Mouse (Mus musculus): Measurements from ENCODE around the gene Vill. TPM values are rescaled to one million over a fixed set of nuclear protein-coding genes. Genes with fewer than 3 reads are reported as not detected.

The Vill gene
- total and polyA plus RNA-seq, 2 experiments from 2014 or later = 3.3 to 5.9 TPM

DNA sequence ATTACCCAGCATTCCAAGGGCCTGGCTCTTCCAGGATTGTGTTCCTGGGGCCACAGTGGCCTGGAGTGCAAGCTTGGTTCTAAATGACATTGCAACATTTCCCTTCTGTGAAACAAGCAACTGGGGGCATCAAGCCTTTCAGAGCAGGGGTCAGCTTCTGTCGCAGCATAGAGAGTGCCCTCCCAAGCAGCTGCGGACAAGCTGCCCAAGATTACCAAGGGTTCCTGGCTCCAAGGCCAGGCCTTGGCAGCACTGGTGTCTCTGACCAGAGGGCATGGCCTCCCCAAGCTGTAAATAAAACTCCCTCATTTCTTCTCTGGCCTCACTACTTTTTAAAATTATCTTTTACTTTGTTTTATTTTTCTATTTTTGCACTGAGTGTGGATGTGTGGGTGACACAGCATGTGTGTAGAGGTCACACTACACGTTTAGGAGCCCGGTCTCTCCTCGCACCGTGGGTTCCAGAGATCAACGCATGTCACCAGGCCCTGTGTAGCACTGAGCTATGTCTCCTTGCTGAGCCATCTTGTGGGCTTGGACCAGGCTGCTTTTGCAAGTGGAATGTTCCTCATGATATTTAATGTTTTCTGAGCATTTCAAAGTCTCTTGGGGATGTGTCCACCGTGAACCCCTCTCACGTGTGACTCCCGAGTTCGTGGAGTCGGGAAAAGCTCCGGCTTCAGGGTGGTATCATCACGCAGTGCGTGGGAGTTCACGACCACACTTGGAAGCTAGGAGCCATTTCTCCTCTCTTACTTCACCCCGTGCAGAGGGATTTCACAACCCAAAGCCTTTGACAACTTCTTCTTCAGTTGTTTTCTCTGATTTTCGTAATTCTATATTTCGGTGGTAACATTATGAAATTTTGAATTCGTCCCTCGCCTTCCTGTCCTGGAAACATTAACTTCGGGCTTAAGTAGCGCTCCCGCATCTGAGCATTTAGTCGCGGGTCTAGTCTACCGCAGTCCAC, 24.1 kb upstream of the Vill start:
- ATAC-seq = no peak
- Histone ChIP-seq H3K4me1 (ENCODE audit: insufficient read depth, low read length) (no peaks in the 10 kb centered on the region), H3K27me3 (ENCODE audit: insufficient read depth, low read length) (no peaks in the 10 kb centered on the region), H3K4me2 (ENCODE audit: low read depth, low read length) (no peak overlapping the region), H3K9me3 (ENCODE audit: low read length) (no peaks in the 10 kb centered on the region), H3K36me3 (ENCODE audit: insufficient read depth, low read length) (0 out of 2 replicates have a peak, but pooled peaks cover 3% of the 10 kb centered on the region), H3K9ac (replicated peaks; ENCODE audit: low read length) (no peak overlapping the region), H3K27ac (no peak overlapping the region), H3K4me3 (ENCODE audit: low read length) (no peak overlapping the region)
- no peak for DNase-seq (ENCODE audit: low spot score)
- WGBS = 97% methylated on average over 27 of the region's 27 CpGs
- TF ChIP-seq CTCF (IDR thresholded peaks at IDR 0.05; ENCODE audit: low read depth) = no peak

DNA sequence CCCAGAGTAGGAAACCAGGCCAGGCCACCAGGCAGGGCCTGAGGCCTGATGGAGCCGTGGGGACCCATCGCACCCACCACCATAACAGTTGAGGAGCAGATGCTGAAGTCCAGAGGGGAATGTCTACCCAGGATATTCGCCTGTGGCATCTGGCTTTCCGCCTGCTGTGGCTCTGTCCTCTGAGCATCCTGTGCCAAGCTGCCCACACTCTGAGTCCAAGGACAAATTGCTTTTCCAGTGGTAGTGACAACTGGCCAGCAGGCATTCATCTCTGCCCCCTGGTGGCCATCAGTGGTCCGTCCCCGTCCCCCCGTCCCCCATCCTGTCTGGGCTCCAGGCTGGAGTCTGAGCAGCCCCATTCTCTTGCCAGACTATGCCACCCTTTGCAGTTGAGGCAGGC, 23.0 kb upstream of the Vill start:
- Histone ChIP-seq H3K4me2 (ENCODE audit: low read depth, low read length) (no peak overlapping the region), H3K36me3 (ENCODE audit: insufficient read depth, low read length) (0 out of 2 replicates have a peak, but pooled peaks cover 3% of the 10 kb centered on the region), H3K9me3 (ENCODE audit: low read length) (no peaks in the 10 kb centered on the region), H3K4me1 (ENCODE audit: insufficient read depth, low read length) (peaks cover 3% of the 10 kb centered on the region; the same call in 1 of the 2 replicates), H3K27me3 (ENCODE audit: insufficient read depth, low read length) (no peaks in the 10 kb centered on the region), H3K9ac (replicated peaks; ENCODE audit: low read length) (no peak overlapping the region), H3K4me3 (ENCODE audit: low read length) (no peak overlapping the region), H3K27ac (no peak overlapping the region)
- DNase-seq (ENCODE audit: low spot score) (peak; percentile 71), ATAC-seq (peak; percentile 69)
- 51% methylated on average over 7 of the region's 7 CpGs for WGBS
- TF ChIP-seq CTCF (IDR thresholded peaks at IDR 0.05; ENCODE audit: low read depth) = peak; percentile 88

DNA sequence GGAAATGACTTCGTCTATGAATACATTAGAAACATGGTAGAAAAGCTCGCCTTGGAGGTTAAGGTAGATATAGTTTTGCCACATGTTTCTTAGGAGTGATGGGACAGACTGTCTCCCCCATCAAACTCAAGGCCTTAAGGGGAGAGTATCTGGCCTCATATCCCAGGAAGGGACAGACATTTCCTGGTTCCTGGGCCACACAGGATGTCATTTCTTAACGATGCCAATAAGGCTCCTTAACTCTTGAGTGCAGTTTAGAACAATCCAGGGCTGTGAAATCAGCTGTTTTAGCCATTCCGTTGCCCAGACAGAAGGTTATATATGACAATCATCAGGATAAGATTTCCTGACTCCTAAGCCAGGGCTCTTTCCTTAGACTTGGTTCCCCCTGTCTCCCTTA, 21.5 kb upstream of the Vill start:
- ATAC-seq = no peak
- Histone ChIP-seq H3K27ac (no peak overlapping the region), H3K4me3 (ENCODE audit: low read length) (no peak overlapping the region), H3K36me3 (ENCODE audit: insufficient read depth, low read length) (0 out of 2 replicates have a peak, but pooled peaks cover 3% of the 10 kb centered on the region), H3K9me3 (ENCODE audit: low read length) (no peaks in the 10 kb centered on the region), H3K4me2 (ENCODE audit: low read depth, low read length) (no peak overlapping the region), H3K9ac (replicated peaks; ENCODE audit: low read length) (no peak overlapping the region), H3K27me3 (ENCODE audit: insufficient read depth, low read length) (no peaks in the 10 kb centered on the region), H3K4me1 (ENCODE audit: insufficient read depth, low read length) (peaks cover 3% of the 10 kb centered on the region; the same call in 1 of the 2 replicates)
- DNase-seq (ENCODE audit: low spot score) = no peak
- no peak for TF ChIP-seq CTCF (IDR thresholded peaks at IDR 0.05; ENCODE audit: low read depth)
- 92% methylated on average over 4 of the region's 4 CpGs for WGBS

GRCm38 (mm10) chr9:119031772-119032171, 20.8 kb upstream of the Vill start:
- no peak for DNase-seq (ENCODE audit: low spot score)
- 78% methylated on average over 14 of the region's 14 CpGs for WGBS
- Histone ChIP-seq H3K27me3 (ENCODE audit: insufficient read depth, low read length) (no peaks in the 10 kb centered on the region), H3K9me3 (ENCODE audit: low read length) (no peaks in the 10 kb centered on the region), H3K4me2 (ENCODE audit: low read depth, low read length) (no peak overlapping the region), H3K36me3 (ENCODE audit: insufficient read depth, low read length) (0 out of 2 replicates have a peak, but pooled peaks cover 3% of the 10 kb centered on the region), H3K4me1 (ENCODE audit: insufficient read depth, low read length) (peaks cover 3% of the 10 kb centered on the region; the same call in 1 of the 2 replicates), H3K4me3 (ENCODE audit: low read length) (no peak overlapping the region), H3K9ac (replicated peaks; ENCODE audit: low read length) (no peak overlapping the region), H3K27ac (peak overlapping the region; percentile 23; the same call in 1 of the 2 replicates)
- no peak for TF ChIP-seq CTCF (IDR thresholded peaks at IDR 0.05; ENCODE audit: low read depth)
- ATAC-seq = no peak

- WGBS = 41% methylated on average over 9 of the region's 9 CpGs
- no peak overlapping the region for H3K9ac ChIP-seq (replicated peaks; ENCODE audit: low read length)
- H3K9me3 ChIP-seq (ENCODE audit: low read length) = no peaks in the 10 kb centered on the region
- TF ChIP-seq CTCF (IDR thresholded peaks at IDR 0.05; ENCODE audit: low read depth) = no peak
- no peak overlapping the region for H3K4me2 ChIP-seq (ENCODE audit: low read depth, low read length)
- no peaks in the 10 kb centered on the region for H3K27me3 ChIP-seq (ENCODE audit: insufficient read depth, low read length)
- H3K4me1 ChIP-seq (ENCODE audit: insufficient read depth, low read length) = peaks cover 3% of the 10 kb centered on the region; the same call in 1 of the 2 replicates
- DNase-seq (ENCODE audit: low spot score) = no peak
- no peak for ATAC-seq
- 0 out of 2 replicates have a peak, but pooled peaks cover 3% of the 10 kb centered on the region for H3K36me3 ChIP-seq (ENCODE audit: insufficient read depth, low read length)
- peak overlapping the region; percentile 54; the same call in 1 of the 2 replicates for H3K27ac ChIP-seq
- H3K4me3 ChIP-seq (ENCODE audit: low read length) = no peak overlapping the region
Measured at GRCm38 (mm10) chr9:119032538-119032937, 20.0 kb upstream of the Vill start.

DNA sequence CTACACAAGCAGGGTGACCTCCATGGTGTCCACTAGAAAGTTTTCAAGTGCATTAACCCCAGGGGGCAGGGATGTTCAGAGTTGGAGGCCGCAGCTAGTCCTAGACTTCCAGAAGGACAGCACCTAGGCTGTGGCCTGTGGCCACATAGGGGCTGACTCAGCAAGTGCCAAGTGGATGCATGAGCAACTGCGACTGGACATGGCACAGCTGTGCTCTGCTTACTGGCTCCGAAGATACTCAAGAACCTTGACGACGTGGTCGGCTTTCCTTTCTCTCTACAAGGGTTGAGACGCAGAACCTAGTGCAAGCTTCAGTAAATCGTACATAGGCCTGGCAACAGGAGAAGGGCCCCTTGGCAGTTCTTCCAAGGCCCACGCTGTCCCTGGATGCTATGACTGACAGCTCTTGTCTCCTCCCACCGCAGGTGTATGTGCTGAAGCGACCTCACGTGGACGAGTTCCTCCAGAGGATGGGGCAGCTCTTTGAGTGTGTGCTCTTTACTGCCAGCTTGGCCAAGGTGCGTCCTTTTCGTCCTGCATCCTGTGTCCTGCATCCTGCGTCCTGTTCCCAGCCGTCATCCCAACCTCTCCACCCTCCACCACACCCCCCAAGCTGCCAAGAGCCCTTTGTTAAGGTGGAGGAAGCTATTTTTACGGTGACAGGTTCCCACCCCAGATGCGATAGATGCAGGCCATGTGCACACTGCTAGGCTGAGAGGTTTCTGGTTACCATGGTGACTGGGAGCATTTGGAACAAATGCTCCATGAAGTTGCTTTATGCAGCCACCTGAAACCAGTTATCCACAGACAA, 19.3 kb upstream of the Vill start:
- Histone ChIP-seq H3K4me3 (ENCODE audit: low read length) (no peak overlapping the region), H3K27me3 (ENCODE audit: insufficient read depth, low read length) (no peaks in the 10 kb centered on the region), H3K9ac (replicated peaks; ENCODE audit: low read length) (no peak overlapping the region), H3K36me3 (ENCODE audit: insufficient read depth, low read length) (0 out of 2 replicates have a peak, but pooled peaks cover 3% of the 10 kb centered on the region), H3K4me1 (ENCODE audit: insufficient read depth, low read length) (peaks cover 3% of the 10 kb centered on the region; the same call in 1 of the 2 replicates), H3K27ac (peak overlapping the region; percentile 54), H3K4me2 (ENCODE audit: low read depth, low read length) (no peak overlapping the region), H3K9me3 (ENCODE audit: low read length) (no peaks in the 10 kb centered on the region)
- DNase-seq (ENCODE audit: low spot score) (peak; percentile 75), ATAC-seq (peak; percentile 81)
- WGBS = 56% methylated on average over 19 of the region's 19 CpGs
- TF ChIP-seq CTCF (IDR thresholded peaks at IDR 0.05; ENCODE audit: low read depth) = no peak
